Mouse (Mus musculus): Measurements from ENCODE around the gene Exoc4. TPM values are rescaled to one million over a fixed set of nuclear protein-coding genes. Genes with fewer than 3 reads are reported as not detected.

Gene Exoc4
- total and polyA plus RNA-seq, 3 experiments, result 31.2 to 46.4 (median 41.9) TPM

GRCm38 (mm10) chr6:33298768-33299167 lies 49.9 kb downstream of the Exoc4 start:
- DNase-seq (ENCODE audit: extremely low read depth), result no peak
- H3K27me3 ChIP-seq (replicated peaks), result no peaks in the 10 kb centered on the region
- no peak overlapping the region for H3K27ac ChIP-seq (ENCODE audit: insufficient read depth, low read depth)
- TF ChIP-seq ZMIZ1 (IDR thresholded peaks at IDR 0.05; ENCODE audit: low read depth, low read length), result no peak
- TF ChIP-seq ZNF384 (IDR thresholded peaks at IDR 0.05; ENCODE audit: low read depth, low read length), result no peak
- TF ChIP-seq MYC (IDR thresholded peaks at IDR 0.05; ENCODE audit: low read depth, low read length), result no peak
- TF ChIP-seq SIN3A (IDR thresholded peaks at IDR 0.05; ENCODE audit: low read length), result no peak
- TF ChIP-seq PAX5 (IDR thresholded peaks at IDR 0.05; ENCODE audit: low read length), result no peak
- TF ChIP-seq USF2 (conservative IDR thresholded peaks at IDR 0.05; ENCODE audit: low read depth, low read length), result no peak
- no peak for TF ChIP-seq UBTF (IDR thresholded peaks at IDR 0.05; ENCODE audit: low read depth, low read length)
- no peak for TF ChIP-seq ZC3H11A (IDR thresholded peaks at IDR 0.05; ENCODE audit: low read depth, low read length)
- no peak for TF ChIP-seq CHD1 (IDR thresholded peaks at IDR 0.05; ENCODE audit: low read depth, low read length)
- no peak for TF ChIP-seq MAX (IDR thresholded peaks at IDR 0.05; ENCODE audit: low read length)
- no peak for TF ChIP-seq CTCF (conservative IDR thresholded peaks at IDR 0.05 in 1 of 2, IDR thresholded peaks at IDR 0.05 in 1 of 2; ENCODE audit: low read depth in 2 of 2, low read length in 2 of 2)
- no peak for TF ChIP-seq ZKSCAN1 (IDR thresholded peaks at IDR 0.05; ENCODE audit: borderline replicate concordance, low read depth, low read length)
- no peak for TF ChIP-seq NRF1 (IDR thresholded peaks at IDR 0.05; ENCODE audit: low read depth, low read length)
- no peak for TF ChIP-seq MEF2A (IDR thresholded peaks at IDR 0.05; ENCODE audit: borderline replicate concordance, low read depth, low read length)
- no peak for TF ChIP-seq GABPA (IDR thresholded peaks at IDR 0.05; ENCODE audit: insufficient replicate concordance, low read depth, low read length)
- no peak for TF ChIP-seq TCF12 (IDR thresholded peaks at IDR 0.05; ENCODE audit: low read depth, low read length)
- TF ChIP-seq CHD2 (IDR thresholded peaks at IDR 0.05; ENCODE audit: low read length), result no peak
- no peaks in the 10 kb centered on the region for H3K4me1 ChIP-seq (ENCODE audit: control insufficient read depth in 1 of 2, insufficient read depth in 2 of 2)
- no peaks in the 10 kb centered on the region for H3K79me2 ChIP-seq (replicated peaks; ENCODE audit: control insufficient read depth, extremely low read depth, insufficient read depth, poor library complexity, severe bottlenecking)
- no peak overlapping the region for H3K4me2 ChIP-seq (ENCODE audit: insufficient read depth, low read depth, poor library complexity, severe bottlenecking)
- H3K9ac ChIP-seq (ENCODE audit: insufficient read depth, low read depth), result no peak overlapping the region
- H3K36me3 ChIP-seq (replicated peaks in 1 of 2; ENCODE audit: control insufficient read depth in 1 of 2, insufficient read depth in 1 of 2, low read length in 1 of 2), result peaks cover 10 to 54% of the 10 kb centered on the region in 2 experiments
- no peak overlapping the region for H3K4me3 ChIP-seq (replicated peaks in 1 of 3; ENCODE audit: low read depth in 2 of 3, low read length in 2 of 3, poor library complexity in 1 of 3)
- no peaks in the 10 kb centered on the region for H3K9me3 ChIP-seq (replicated peaks; ENCODE audit: low read length)
- dilution Hi-C loops (cut with MboI; ENCODE audit: extremely low pct_ligation_motif_present, extremely low pct_unique_long_range_greater_than_20kb, low sequenced_read_pairs), result no loop called here
- in situ Hi-C loops (cut with MboI; ENCODE audit: low pct_ligation_motif_present, low pct_unique_long_range_greater_than_20kb, low sequenced_read_pairs), result no loop called here

GRCm38 (mm10) chr6:33305996-33306395 lies 57.1 kb downstream of the Exoc4 start:
- H3K27me3 ChIP-seq (replicated peaks), result no peaks in the 10 kb centered on the region
- in situ Hi-C loops (cut with MboI; ENCODE audit: low pct_ligation_motif_present, low pct_unique_long_range_greater_than_20kb, low sequenced_read_pairs) (no loop called here), dilution Hi-C loops (cut with MboI; ENCODE audit: extremely low pct_ligation_motif_present, extremely low pct_unique_long_range_greater_than_20kb, low sequenced_read_pairs) (no loop called here)
- H3K27ac ChIP-seq (ENCODE audit: insufficient read depth, low read depth), result no peak overlapping the region
- no peak for TF ChIP-seq CHD2 (IDR thresholded peaks at IDR 0.05; ENCODE audit: low read length)
- TF ChIP-seq SIN3A (IDR thresholded peaks at IDR 0.05; ENCODE audit: low read length), result no peak
- TF ChIP-seq ETS1 (conservative IDR thresholded peaks at IDR 0.05; ENCODE audit: low read depth, low read length), result no peak
- no peak for TF ChIP-seq GABPA (IDR thresholded peaks at IDR 0.05; ENCODE audit: insufficient replicate concordance, low read depth, low read length)
- TF ChIP-seq MAFK (IDR thresholded peaks at IDR 0.05; ENCODE audit: insufficient replicate concordance, low read length), result no peak
- TF ChIP-seq ELF1 (IDR thresholded peaks at IDR 0.05; ENCODE audit: low read depth, low read length), result no peak
- no peak for TF ChIP-seq SMC3 (IDR thresholded peaks at IDR 0.05; ENCODE audit: low read depth, low read length)
- TF ChIP-seq E2F4 (IDR thresholded peaks at IDR 0.05; ENCODE audit: insufficient replicate concordance, low read depth, low read length), result no peak
- TF ChIP-seq KAT2A (IDR thresholded peaks at IDR 0.05; ENCODE audit: insufficient replicate concordance, low read length), result no peak
- no peak for TF ChIP-seq USF1 (IDR thresholded peaks at IDR 0.05; ENCODE audit: low read depth, low read length)
- TF ChIP-seq JUND (conservative IDR thresholded peaks at IDR 0.05; ENCODE audit: low read depth, low read length), result no peak
- no peak for TF ChIP-seq JUN (IDR thresholded peaks at IDR 0.05; ENCODE audit: insufficient read depth, low read depth, low read length)
- TF ChIP-seq POLR2A (IDR thresholded peaks at IDR 0.05; ENCODE audit: low read depth, low read length), result no peak
- H3K79me2 ChIP-seq (replicated peaks; ENCODE audit: control insufficient read depth, extremely low read depth, insufficient read depth, poor library complexity, severe bottlenecking), result no peaks in the 10 kb centered on the region
- no peak overlapping the region for H3K4me3 ChIP-seq (replicated peaks in 1 of 3; ENCODE audit: low read depth in 2 of 3, low read length in 2 of 3, poor library complexity in 1 of 3)
- H3K4me1 ChIP-seq (ENCODE audit: control insufficient read depth in 1 of 2, insufficient read depth in 2 of 2), result peaks cover 0 to 6% of the 10 kb centered on the region in 2 experiments; a peak in 2 of 4 replicates
- H3K4me2 ChIP-seq (ENCODE audit: insufficient read depth, low read depth, poor library complexity, severe bottlenecking), result no peak overlapping the region
- no peak overlapping the region for H3K9ac ChIP-seq (ENCODE audit: insufficient read depth, low read depth)
- peaks cover 11 to 51% of the 10 kb centered on the region in 2 experiments for H3K36me3 ChIP-seq (replicated peaks in 1 of 2; ENCODE audit: control insufficient read depth in 1 of 2, insufficient read depth in 1 of 2, low read length in 1 of 2)
- H3K9me3 ChIP-seq (replicated peaks; ENCODE audit: low read length), result no peaks in the 10 kb centered on the region
- no peak for DNase-seq (ENCODE audit: extremely low read depth)
